Mouse (Mus musculus) forebrain, embryonic 13.5 days (tissue): ENCODE results near the gene Olfr893. TPM values are rescaled to one million over a fixed set of nuclear protein-coding genes. Genes with fewer than 3 reads are reported as not detected.
"Not testable (repeated sequence)": the region's sequence is repeated elsewhere in the genome, so short reads cannot be mapped to it uniquely, and the experiment has no call there.

Source experiments
- ATAC-seq: fragments of 200-750 bp; cut with Nextera tagmentation; 2 replicates; pipeline ENCODE4 v1.8.0; 2017
- H3K27ac ChIP-seq: fragments of 300-500 bp; sonication (generic); 2 replicates; pipeline ENCODE4 v1.5.1; 2015; ENCODE audit warnings: inconsistent platforms, mild to moderate bottlenecking, moderate library complexity
- H3K27me3 ChIP-seq: fragments of 300-500 bp; sonication (generic); 2 replicates; pipeline ENCODE4 v1.6.1; 2015; ENCODE audit warnings: mild to moderate bottlenecking, inconsistent platforms
- H3K36me3 ChIP-seq: fragments of 300-500 bp; sonication (generic); 2 replicates; pipeline ENCODE4 v1.6.1; 2015; ENCODE audit warnings: mild to moderate bottlenecking, inconsistent platforms; ENCODE audit not compliant: poor library complexity, severe bottlenecking
- H3K4me1 ChIP-seq: fragments of 300-500 bp; sonication (generic); 2 replicates; pipeline ENCODE4 v1.6.1; 2015; ENCODE audit warnings: inconsistent platforms
- H3K4me2 ChIP-seq: fragments of 300-500 bp; sonication (generic); 2 replicates; pipeline ENCODE4 v1.6.1; 2015; ENCODE audit warnings: inconsistent platforms, mild to moderate bottlenecking, moderate library complexity
- H3K4me3 ChIP-seq: fragments of 300-500 bp; sonication (generic); 2 replicates; pipeline ENCODE4 v1.5.1; 2015; ENCODE audit warnings: mild to moderate bottlenecking, inconsistent platforms
- H3K9ac ChIP-seq: fragments of 300-500 bp; sonication (generic); 2 replicates; pipeline ENCODE4 v1.6.1; 2015; ENCODE audit warnings: mild to moderate bottlenecking, inconsistent platforms
- H3K9me3 ChIP-seq: fragments of 300-500 bp; sonication (generic); replicated peaks from 2 replicates; pipeline ENCODE4 v1.6.1; 2016; ENCODE audit warnings: inconsistent platforms
- WGBS: fragments of 180-500 bp; shearing (Covaris S2); methylation state at CpG from one replicate; pipeline ENCODE4 v1.1.7; 2015; 5-methylcytosine and 5-hydroxymethylcytosine counted together
- polyA plus RNA-seq: library from polyadenylated mRNA; unstranded; fragments of >200 nt; fragmentation: Nextera tagmentation; extraction: Ambion mirVana; gene quantifications from 2 replicates; pipeline ENCODE4 v1.2.1, GENCODE M21; 2015

Olfr893 gene
- polyA plus RNA-seq = not detected in 2 replicates

DNA sequence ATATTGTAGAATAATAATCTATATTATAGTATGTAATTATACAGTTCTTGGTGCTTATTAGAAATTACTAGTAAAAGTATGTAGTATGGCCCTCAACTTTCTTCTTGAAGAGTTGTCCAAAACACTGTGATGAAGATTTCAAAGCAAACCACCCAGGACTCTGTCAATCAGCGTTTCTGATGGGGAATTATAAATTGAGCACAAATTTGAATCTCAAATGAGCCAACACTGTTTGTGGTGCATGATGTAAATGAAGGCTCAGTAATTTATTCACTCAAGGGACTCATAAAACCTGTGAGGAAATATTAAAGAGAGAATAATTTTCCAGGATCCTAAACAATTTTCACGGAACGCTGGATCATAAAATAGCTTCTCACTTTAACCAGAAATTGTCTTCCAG lies at the start of gene Olfr893:
Olfr893 (plus strand) TSS at position 301 of the 400 bp plus-strand sequence.
- Histone ChIP-seq H3K4me3 (no peak within 1 kb of the TSS), H3K27me3 (no peaks in the 10 kb centered on the region), H3K4me1 (no peaks in the 10 kb centered on the region), H3K36me3 (no peaks in the 10 kb centered on the region), H3K4me2 (no peak within 1 kb of the TSS), H3K9ac (no peak within 1 kb of the TSS), H3K9me3 (0 out of 2 replicates have a peak, but pooled peaks cover 3% of the 10 kb centered on the region), H3K27ac (no peak within 1 kb of the TSS)
- 90% methylated on average over 3 of the region's 3 CpGs for WGBS
- ATAC-seq = no peak

- H3K27ac ChIP-seq, H3K27me3 ChIP-seq, H3K4me1 ChIP-seq, ATAC-seq, H3K4me2 ChIP-seq, H3K4me3 ChIP-seq, H3K36me3 ChIP-seq, H3K9me3 ChIP-seq, H3K9ac ChIP-seq: not testable (repeated sequence)
- 49% methylated on average over 2 of the region's 2 CpGs for WGBS
Observed at GRCm38 (mm10) chr9:38168341-38168740, 39.8 kb upstream of the Olfr893 start.

DNA sequence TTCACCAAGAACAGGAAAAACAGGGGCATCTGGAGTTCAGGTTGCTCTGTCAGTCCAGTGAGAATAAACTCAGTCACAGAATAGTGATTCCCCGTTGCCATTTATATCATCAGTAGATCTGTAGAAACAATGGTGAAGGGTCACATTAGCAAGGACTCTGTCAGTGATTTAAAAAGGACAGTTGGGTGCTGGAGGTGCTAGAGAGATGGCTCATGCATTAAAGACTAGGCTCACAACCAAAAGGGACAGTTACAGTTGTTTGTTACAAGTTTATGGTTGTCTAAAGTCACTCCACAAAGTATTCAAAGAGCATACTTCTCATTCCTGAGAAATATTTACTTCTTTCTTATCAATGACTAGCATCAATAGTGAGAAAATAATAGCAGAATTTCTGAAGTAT lies 27.4 kb upstream of the Olfr893 start, which contains the start of gene Olfr891:
Olfr891 (minus strand) TSS at position 101 of the 400 bp plus-strand sequence.
- Histone ChIP-seq H3K27ac (no peak within 1 kb of the TSS), H3K4me2 (no peak within 1 kb of the TSS), H3K4me1 (no peaks in the 10 kb centered on the region), H3K9me3 (peaks cover 6% of the 10 kb centered on the region), H3K27me3 (no peaks in the 10 kb centered on the region), H3K36me3 (no peaks in the 10 kb centered on the region), H3K4me3 (no peak within 1 kb of the TSS), H3K9ac (no peak within 1 kb of the TSS)
- ATAC-seq = no peak
- WGBS = 74% methylated on average over 1 of the region's 1 CpGs

GRCm38 (mm10) chr9:38217755-38218154 lies 9.6 kb downstream of the Olfr893 start, which contains the start of gene Olfr894:
Gene Olfr894, plus strand, starts transcription at chr9:38218055.
- Histone ChIP-seq H3K9ac (no peak within 1 kb of the TSS), H3K27me3 (no peaks in the 10 kb centered on the region), H3K4me1 (no peaks in the 10 kb centered on the region), H3K4me2 (no peak within 1 kb of the TSS), H3K4me3 (no peak within 1 kb of the TSS), H3K9me3 (no peaks in the 10 kb centered on the region), H3K36me3 (no peaks in the 10 kb centered on the region), H3K27ac (no peak within 1 kb of the TSS)
- ATAC-seq = no peak

GRCm38 (mm10) chr9:38252474-38252873 lies 44.3 kb downstream of the Olfr893 start, which contains the start of gene Olfr143:
Gene Olfr143, plus strand, starts transcription at chr9:38252774.
- H3K9me3 ChIP-seq = no peaks in the 10 kb centered on the region
- no peaks in the 10 kb centered on the region for H3K27me3 ChIP-seq
- no peak within 1 kb of the TSS for H3K4me3 ChIP-seq
- no peak within 1 kb of the TSS for H3K27ac ChIP-seq
- H3K4me2 ChIP-seq = no peak within 1 kb of the TSS
- no peaks in the 10 kb centered on the region for H3K36me3 ChIP-seq
- H3K4me1 ChIP-seq = no peaks in the 10 kb centered on the region
- no peak for ATAC-seq
- no peak within 1 kb of the TSS for H3K9ac ChIP-seq

Other genes with a start within 250 kb of the Olfr893 start
- not detected in 2 replicates for gene Olfr881, start 216.5 kb upstream of the Olfr893 start, polyA plus RNA-seq
- gene Olfr883, start 182.6 kb upstream of the Olfr893 start, polyA plus RNA-seq = not detected in 2 replicates
- gene Olfr884, start 161.8 kb upstream of the Olfr893 start, polyA plus RNA-seq = not detected in 2 replicates
- not detected in 2 replicates for gene Olfr885, start 147.0 kb upstream of the Olfr893 start, polyA plus RNA-seq
- gene Olfr887, start 124.3 kb upstream of the Olfr893 start, polyA plus RNA-seq = not detected in 2 replicates
- not detected in 2 replicates for gene Olfr888, start 100.2 kb upstream of the Olfr893 start, polyA plus RNA-seq
- gene Olfr889, start 93.2 kb upstream of the Olfr893 start, polyA plus RNA-seq = 0.05 and 0.08 TPM in 2 replicates
- gene Olfr890, start 65.8 kb upstream of the Olfr893 start, polyA plus RNA-seq = not detected in 2 replicates
- gene Olfr891, start 27.5 kb upstream of the Olfr893 start, polyA plus RNA-seq = not detected in 2 replicates
- not detected in 2 replicates for gene Olfr894, start 9.7 kb downstream of the Olfr893 start, polyA plus RNA-seq
- not detected in 2 replicates for gene Olfr143, start 44.4 kb downstream of the Olfr893 start, polyA plus RNA-seq
- not detected in 2 replicates for gene Olfr895, start 59.5 kb downstream of the Olfr893 start, polyA plus RNA-seq
- not detected in 2 replicates for gene Olfr896-ps1, start 82.7 kb downstream of the Olfr893 start, polyA plus RNA-seq
- gene Olfr25, start 120.7 kb downstream of the Olfr893 start, polyA plus RNA-seq = not detected in 2 replicates
- not detected in 2 replicates for gene Olfr898, start 140.0 kb downstream of the Olfr893 start, polyA plus RNA-seq
- gene Olfr250, start 158.5 kb downstream of the Olfr893 start, polyA plus RNA-seq = not detected in 2 replicates
- not detected in 2 replicates for gene Olfr251, start 168.7 kb downstream of the Olfr893 start, polyA plus RNA-seq
- not detected in 2 replicates for gene Olfr147, start 193.3 kb downstream of the Olfr893 start, polyA plus RNA-seq
- gene Olfr901, start 221.1 kb downstream of the Olfr893 start, polyA plus RNA-seq = not detected in 2 replicates
- not detected in 2 replicates for gene Olfr902, start 239.3 kb downstream of the Olfr893 start, polyA plus RNA-seq